Mouse (Mus musculus) liver, adult 2 months (tissue): ENCODE measurements around the gene Eif2b2.

ENCODE experiments used
- CTCF ChIP-seq: fragments of 200-500 bp; IDR thresholded peaks from 2 replicates; pipeline ENCODE4 v1.5.1; 2011; ENCODE audit warnings: low read depth, low read length, control low read depth
- POLR2A ChIP-seq: fragments of 200-500 bp; IDR thresholded peaks from 2 replicates; pipeline ENCODE4 v1.6.1; 2011; ENCODE audit warnings: low read length, control low read depth; ENCODE audit not compliant: insufficient read depth; ENCODE audit errors: extremely low read depth

- TF ChIP-seq CTCF (no peak), POLR2A (no peak)
Observed at GRCm38 (mm10) chr12:85200929-85201829, 18.1 kb upstream of the Eif2b2 start.
